Mouse (Mus musculus): ENCODE data around the gene Uqcrc1. TPM values are rescaled to one million over a fixed set of nuclear protein-coding genes. Genes with fewer than 3 reads are reported as not detected.

Gene Uqcrc1
- polyA plus RNA-seq, 1 experiment: 70.0 TPM

- WGBS: 3% methylated on average over 4 of the region's 4 CpGs
- peaks cover 13% of the 10 kb centered on the region; the same call in 1 of the 2 replicates for H3K4me1 ChIP-seq (ENCODE audit: control insufficient read depth, insufficient read depth, low read length)
- TF ChIP-seq POLR2A (IDR thresholded peaks at IDR 0.05; ENCODE audit: borderline replicate concordance, control insufficient read depth, low read depth, low read length): peak; percentile 41; the same call in 1 of the 2 replicates
- TF ChIP-seq CTCF (IDR thresholded peaks at IDR 0.05; ENCODE audit: control insufficient read depth, insufficient read depth, low read length): no peak
- peak overlapping the region; percentile 11 for H3K4me3 ChIP-seq (replicated peaks; ENCODE audit: control insufficient read depth, low read depth, low read length)
- H3K27ac ChIP-seq (ENCODE audit: control insufficient read depth, insufficient read depth, low read depth, low read length, poor library complexity): peak overlapping the region; percentile 94
Measured at GRCm38 (mm10) chr9:108999167-108999526, 62.7 kb downstream of the Uqcrc1 start.

Other genes starting within 250 kb of the Uqcrc1 start
- 3.8 and 10.6 TPM in 2 replicates for gene Prkar2a, start 247.3 kb upstream of the Uqcrc1 start, polyA plus RNA-seq (2011; ENCODE audit: insufficient read depth, insufficient read length, low replicate concordance, missing spikeins)
- gene Ip6k2, start 152.8 kb upstream of the Uqcrc1 start, polyA plus RNA-seq (2011; ENCODE audit: insufficient read depth, insufficient read length, low replicate concordance, missing spikeins): 28.0 and 37.3 TPM in 2 replicates
- 10.0 and 13.4 TPM in 2 replicates for gene Nckipsd, start 128.3 kb upstream of the Uqcrc1 start, polyA plus RNA-seq (2011; ENCODE audit: insufficient read depth, insufficient read length, low replicate concordance, missing spikeins)
- 5.3 and 14.9 TPM in 2 replicates for gene Celsr3, start 110.3 kb upstream of the Uqcrc1 start, polyA plus RNA-seq (2011; ENCODE audit: insufficient read depth, insufficient read length, low replicate concordance, missing spikeins)
- gene Slc26a6, start 83.3 kb upstream of the Uqcrc1 start, polyA plus RNA-seq (2011; ENCODE audit: insufficient read depth, insufficient read length, low replicate concordance, missing spikeins): 11.0 and 13.3 TPM in 2 replicates
- not detected in 2 replicates for gene Tmem89, start 22.0 kb upstream of the Uqcrc1 start, polyA plus RNA-seq (2011; ENCODE audit: insufficient read depth, insufficient read length, low replicate concordance, missing spikeins)
- gene Col7a1, start 17.0 kb downstream of the Uqcrc1 start, polyA plus RNA-seq (2011; ENCODE audit: insufficient read depth, insufficient read length, low replicate concordance, missing spikeins): 5.5 and 17.5 TPM in 2 replicates
- not detected in 2 replicates for gene Ucn2, start 49.4 kb downstream of the Uqcrc1 start, polyA plus RNA-seq (2011; ENCODE audit: insufficient read depth, insufficient read length, low replicate concordance, missing spikeins)
- gene Pfkfb4, start 55.1 kb downstream of the Uqcrc1 start, polyA plus RNA-seq (2011; ENCODE audit: insufficient read depth, insufficient read length, low replicate concordance, missing spikeins): 15.4 and 35.2 TPM in 2 replicates
- 69.2 and 133 TPM in 2 replicates for gene Shisa5, start 101.9 kb downstream of the Uqcrc1 start, polyA plus RNA-seq (2011; ENCODE audit: insufficient read depth, insufficient read length, low replicate concordance, missing spikeins)
- 10.1 and 19.5 TPM in 2 replicates for gene Trex1, start 123.1 kb downstream of the Uqcrc1 start, polyA plus RNA-seq (2011; ENCODE audit: insufficient read depth, insufficient read length, low replicate concordance, missing spikeins)
- 5.8 and 10.2 TPM in 2 replicates for gene Atrip, start 137.5 kb downstream of the Uqcrc1 start, polyA plus RNA-seq (2011; ENCODE audit: insufficient read depth, insufficient read length, low replicate concordance, missing spikeins)
- 3.4 and 6.0 TPM in 2 replicates for gene Ccdc51, start 145.9 kb downstream of the Uqcrc1 start, polyA plus RNA-seq (2011; ENCODE audit: insufficient read depth, insufficient read length, low replicate concordance, missing spikeins)
- 206 and 254 TPM in 2 replicates for gene Tma7, start 146.0 kb downstream of the Uqcrc1 start, polyA plus RNA-seq (2011; ENCODE audit: insufficient read depth, insufficient read length, low replicate concordance, missing spikeins)
- 1.1 and 2.1 TPM in 2 replicates for gene Plxnb1, start 158.8 kb downstream of the Uqcrc1 start, polyA plus RNA-seq (2011; ENCODE audit: insufficient read depth, insufficient read length, low replicate concordance, missing spikeins)
- gene Fbxw21, start 225.4 kb downstream of the Uqcrc1 start, polyA plus RNA-seq (2011; ENCODE audit: insufficient read depth, insufficient read length, low replicate concordance, missing spikeins): not detected in 2 replicates